Mouse (Mus musculus) olfactory bulb, adult 2 months (tissue): ENCODE measurements at regions not wholly inside any gene's neighbourhood (a gene's known extent, or its start where the extent isn't known, plus 50 kb on each side); places are given as distances from the start of the nearest gene placed in this dataset.

Experiments used
- CTCF ChIP-seq: fragments of 200-500 bp; IDR thresholded peaks from 2 replicates; pipeline ENCODE4 v1.5.1; 2012; ENCODE audit warnings: low read depth, mild to moderate bottlenecking, low read length, moderate library complexity; ENCODE audit not compliant: insufficient read depth
- POLR2A ChIP-seq: fragments of 200-500 bp; IDR thresholded peaks from 2 replicates; pipeline ENCODE4 v1.6.1; 2012; ENCODE audit warnings: mild to moderate bottlenecking, low read depth, low read length, moderate library complexity; ENCODE audit not compliant: insufficient read depth

- TF ChIP-seq POLR2A = no peak
- no peak for TF ChIP-seq CTCF
These were observed 346.3 kb downstream of the Irx1 start for GRCm38 (mm10) chr13:71617198-71617597.
